Mouse (Mus musculus): Measurements from ENCODE around the gene Spic. TPM values are rescaled to one million over a fixed set of nuclear protein-coding genes. Genes with fewer than 3 reads are reported as not detected.

The Spic gene
- polyA plus RNA-seq (2015; fragmentation: Nextera tagmentation; extraction: Ambion mirVana): 0.56 and 2.1 TPM in 2 replicates

DNA sequence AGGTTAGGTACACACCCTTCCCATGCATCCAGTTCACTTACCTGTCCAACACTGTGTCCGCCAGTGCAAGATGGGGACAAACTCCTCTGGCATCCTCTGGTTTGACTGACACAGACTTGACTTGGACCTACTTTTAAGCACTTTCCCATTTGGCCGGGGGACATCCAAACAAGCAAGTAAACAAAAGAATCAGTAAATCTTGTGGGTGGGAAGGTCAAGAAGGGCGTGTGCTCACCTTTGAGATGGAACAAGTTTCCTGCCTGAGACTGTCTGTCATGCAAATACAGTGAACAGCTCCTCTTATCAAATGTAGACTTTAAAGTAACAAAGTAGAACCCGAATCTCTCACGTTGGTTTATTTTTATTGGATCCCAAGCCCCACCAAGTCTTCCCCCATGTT is at the start of gene Spic:
TSS of gene Spic (minus strand) at position 91 of the 400 bp plus-strand sequence.
- H3K4me2 ChIP-seq (ENCODE audit: low read depth, low read length): no peak within 1 kb of the TSS
- H3K4me3 ChIP-seq (ENCODE audit: low read length): no peak within 1 kb of the TSS
- no peaks in the 10 kb centered on the region for H3K4me1 ChIP-seq (ENCODE audit: control insufficient read depth, insufficient read depth, low read length)
- no peak within 1 kb of the TSS for H3K9ac ChIP-seq (ENCODE audit: low read depth, low read length)
- WGBS: 58% methylated on average over 5 of the region's 5 CpGs
- H3K9me3 ChIP-seq (ENCODE audit: control insufficient read depth, low read length): no peaks in the 10 kb centered on the region
- ATAC-seq: no peak
- H3K27me3 ChIP-seq (replicated peaks; ENCODE audit: control insufficient read depth, insufficient read depth, low read length): no peaks in the 10 kb centered on the region
- no peaks in the 10 kb centered on the region for H3K36me3 ChIP-seq (ENCODE audit: control insufficient read depth, insufficient read depth, low read length)
- no peak within 1 kb of the TSS for H3K27ac ChIP-seq (ENCODE audit: low read length)

DNA sequence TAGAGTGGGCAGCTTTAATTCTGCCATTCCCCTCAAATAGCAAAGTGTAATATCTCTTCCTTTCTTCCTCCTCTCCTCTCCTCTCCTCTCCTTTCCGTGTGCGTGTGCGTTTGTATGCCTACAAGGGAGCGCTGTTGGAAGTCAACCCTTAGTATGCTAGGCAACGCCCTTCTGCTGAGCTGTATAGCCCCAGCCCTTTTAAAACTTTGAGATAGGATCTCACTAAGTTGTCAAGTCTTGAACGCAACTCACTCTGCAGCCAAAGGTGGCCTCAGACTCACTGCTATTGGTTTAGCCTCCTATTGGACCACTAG is 47.5 kb upstream of the Spic start:
- H3K27ac ChIP-seq (ENCODE audit: low read length): no peak overlapping the region; the same call in 1 of the 2 replicates
- WGBS: 13% methylated on average over 6 of the region's 6 CpGs
- peak; percentile 51; the same call in 1 of the 2 replicates for ATAC-seq

DNA sequence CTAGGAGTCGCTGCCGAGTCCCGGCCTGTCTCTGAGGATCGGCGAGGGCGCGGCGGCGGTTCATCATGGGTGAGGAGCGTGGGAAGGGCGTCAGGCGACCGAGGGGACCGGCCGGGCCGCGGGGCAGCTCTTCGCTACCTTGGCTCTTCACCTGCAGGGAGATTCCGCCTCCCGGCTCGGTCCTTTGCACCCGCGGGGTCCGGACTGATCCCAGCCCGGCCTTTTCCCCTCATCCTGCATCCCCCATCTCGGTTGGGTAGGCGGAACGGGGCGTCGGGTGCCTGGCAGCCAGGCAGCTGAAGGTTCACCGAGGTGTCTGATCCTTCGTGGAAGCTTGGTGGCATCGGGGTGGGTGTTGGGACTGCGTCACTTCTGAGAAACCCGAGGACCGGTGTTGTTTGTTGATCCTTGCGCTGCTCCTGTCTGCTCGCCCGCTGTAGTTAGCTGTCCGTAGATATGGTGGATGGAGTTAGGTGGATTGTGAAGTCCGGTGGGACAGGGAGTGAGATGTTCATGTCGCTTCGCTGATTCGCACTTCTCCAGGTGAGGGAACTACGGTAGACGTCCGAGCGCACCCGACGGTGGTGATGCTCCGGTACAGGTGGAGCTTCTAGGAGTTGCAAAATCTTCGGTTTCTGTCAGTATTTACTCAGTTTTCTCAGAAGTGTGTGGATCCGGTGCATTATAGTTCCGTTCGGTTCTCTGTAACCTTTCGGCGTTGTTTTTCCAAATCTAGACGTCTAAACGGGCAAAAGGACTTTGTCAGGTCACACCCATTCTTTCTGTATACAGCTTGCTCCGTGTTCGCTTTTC is 46.9 kb upstream of the Spic start:
- H3K27me3 ChIP-seq (replicated peaks; ENCODE audit: control insufficient read depth, insufficient read depth, low read length): no peaks in the 10 kb centered on the region
- no peaks in the 10 kb centered on the region for H3K9me3 ChIP-seq (ENCODE audit: control insufficient read depth, low read length)
- H3K4me3 ChIP-seq (ENCODE audit: low read length): peak overlapping the region; percentile 99
- H3K9ac ChIP-seq (ENCODE audit: low read depth, low read length): peak overlapping the region; percentile 96
- WGBS: 1% methylated on average over 61 of the region's 61 CpGs
- ATAC-seq: peak; percentile 37
- H3K4me2 ChIP-seq (ENCODE audit: low read depth, low read length): peak overlapping the region; percentile 86
- H3K27ac ChIP-seq (ENCODE audit: low read length): peak overlapping the region; percentile 86
- peaks cover 10% of the 10 kb centered on the region; the same call in 1 of the 2 replicates for H3K4me1 ChIP-seq (ENCODE audit: control insufficient read depth, insufficient read depth, low read length)
- H3K36me3 ChIP-seq (ENCODE audit: control insufficient read depth, insufficient read depth, low read length): peaks cover 4% of the 10 kb centered on the region; the same call in 1 of the 2 replicates

More for the DNA sequence above, 47.5 kb upstream of the Spic start:
- peak overlapping the region; percentile 86 for H3K4me2 ChIP-seq (ENCODE audit: low read depth, low read length)
- H3K9me3 ChIP-seq (ENCODE audit: control insufficient read depth, low read length): no peaks in the 10 kb centered on the region
- peak overlapping the region; percentile 96 for H3K9ac ChIP-seq (ENCODE audit: low read depth, low read length)
- peak overlapping the region; percentile 99 for H3K4me3 ChIP-seq (ENCODE audit: low read length)
- H3K4me1 ChIP-seq (ENCODE audit: control insufficient read depth, insufficient read depth, low read length): peaks cover 10% of the 10 kb centered on the region; the same call in 1 of the 2 replicates
- H3K36me3 ChIP-seq (ENCODE audit: control insufficient read depth, insufficient read depth, low read length): peaks cover 4% of the 10 kb centered on the region; the same call in 1 of the 2 replicates
- no peaks in the 10 kb centered on the region for H3K27me3 ChIP-seq (replicated peaks; ENCODE audit: control insufficient read depth, insufficient read depth, low read length)

GRCm38 (mm10) chr10:88730571-88731495 is 46.0 kb upstream of the Spic start, which contains the start of gene Arl1:
Arl1 (plus strand) TSS chr10:88730858.
- no peaks in the 10 kb centered on the region for H3K9me3 ChIP-seq (ENCODE audit: control insufficient read depth, low read length)
- peak within 1 kb of the TSS; percentile 96 for H3K9ac ChIP-seq (ENCODE audit: low read depth, low read length)
- under 1% methylated on average over 65 of the region's 65 CpGs for WGBS

GRCm38 (mm10) chr10:88728166-88728565 is 43.4 kb upstream of the Spic start:
- Histone ChIP-seq H3K9me3 (ENCODE audit: control insufficient read depth, low read length) (no peaks in the 10 kb centered on the region), H3K4me3 (ENCODE audit: low read length) (no peak overlapping the region), H3K36me3 (ENCODE audit: control insufficient read depth, insufficient read depth, low read length) (no peaks in the 10 kb centered on the region), H3K4me1 (ENCODE audit: control insufficient read depth, insufficient read depth, low read length) (peaks cover 10% of the 10 kb centered on the region; the same call in 1 of the 2 replicates), H3K27ac (ENCODE audit: low read length) (no peak overlapping the region), H3K4me2 (ENCODE audit: low read depth, low read length) (no peak overlapping the region), H3K27me3 (replicated peaks; ENCODE audit: control insufficient read depth, insufficient read depth, low read length) (no peaks in the 10 kb centered on the region), H3K9ac (ENCODE audit: low read depth, low read length) (no peak overlapping the region)
- WGBS: 65% methylated on average over 8 of the region's 8 CpGs
- no peak for ATAC-seq

More at GRCm38 (mm10) chr10:88730571-88731495, 46.0 kb upstream of the Spic start, which contains the start of gene Arl1:
- Histone ChIP-seq H3K36me3 (ENCODE audit: control insufficient read depth, insufficient read depth, low read length) (peaks cover 4% of the 10 kb centered on the region; the same call in 1 of the 2 replicates), H3K27ac (ENCODE audit: low read length) (peak within 1 kb of the TSS; percentile 91), H3K4me1 (ENCODE audit: control insufficient read depth, insufficient read depth, low read length) (peaks cover 10% of the 10 kb centered on the region; the same call in 1 of the 2 replicates), H3K4me3 (ENCODE audit: low read length) (peak within 1 kb of the TSS; percentile 99), H3K4me2 (ENCODE audit: low read depth, low read length) (peak within 1 kb of the TSS; percentile 86), H3K27me3 (replicated peaks; ENCODE audit: control insufficient read depth, insufficient read depth, low read length) (no peaks in the 10 kb centered on the region)
- peak; percentile 96 for ATAC-seq

- Histone ChIP-seq H3K27me3 (replicated peaks; ENCODE audit: control insufficient read depth, insufficient read depth, low read length) (no peaks in the 10 kb centered on the region), H3K4me3 (ENCODE audit: low read length) (no peak overlapping the region), H3K36me3 (ENCODE audit: control insufficient read depth, insufficient read depth, low read length) (no peaks in the 10 kb centered on the region), H3K4me2 (ENCODE audit: low read depth, low read length) (no peak overlapping the region), H3K9ac (ENCODE audit: low read depth, low read length) (no peak overlapping the region), H3K9me3 (ENCODE audit: control insufficient read depth, low read length) (no peaks in the 10 kb centered on the region), H3K27ac (ENCODE audit: low read length) (no peak overlapping the region), H3K4me1 (ENCODE audit: control insufficient read depth, insufficient read depth, low read length) (0 out of 2 replicates have a peak, but pooled peaks cover 3% of the 10 kb centered on the region)
- 30% methylated on average over 1 of the region's 1 CpGs for WGBS
- ATAC-seq: no peak
Measured at GRCm38 (mm10) chr10:88727128-88727527, 42.3 kb upstream of the Spic start.

DNA sequence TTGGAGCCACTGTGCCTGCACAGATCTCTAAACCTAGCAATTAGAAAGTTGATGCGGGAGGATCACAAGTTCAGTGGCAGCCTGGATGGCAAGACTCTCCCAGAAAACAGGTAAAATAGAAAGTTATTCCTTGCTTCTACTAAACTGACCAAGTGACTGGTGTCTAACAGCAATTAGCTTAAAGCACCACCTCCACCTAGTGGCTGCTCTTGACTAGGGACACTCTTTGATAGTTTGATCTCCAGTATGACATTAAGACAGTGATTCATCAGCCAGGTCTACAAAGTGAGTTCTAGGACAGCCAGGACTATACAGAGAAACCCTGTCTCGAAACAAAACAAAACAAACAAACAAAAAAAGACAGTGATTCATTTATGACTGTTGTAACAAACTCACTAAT is 40.5 kb upstream of the Spic start:
- 47% methylated on average over 2 of the region's 2 CpGs for WGBS
- Histone ChIP-seq H3K36me3 (ENCODE audit: control insufficient read depth, insufficient read depth, low read length) (no peaks in the 10 kb centered on the region), H3K4me1 (ENCODE audit: control insufficient read depth, insufficient read depth, low read length) (0 out of 2 replicates have a peak, but pooled peaks cover 2% of the 10 kb centered on the region), H3K27ac (ENCODE audit: low read length) (no peak overlapping the region), H3K9me3 (ENCODE audit: control insufficient read depth, low read length) (no peaks in the 10 kb centered on the region), H3K27me3 (replicated peaks; ENCODE audit: control insufficient read depth, insufficient read depth, low read length) (0 out of 2 replicates have a peak, but pooled peaks cover 3% of the 10 kb centered on the region), H3K4me3 (ENCODE audit: low read length) (no peak overlapping the region), H3K9ac (ENCODE audit: low read depth, low read length) (no peak overlapping the region), H3K4me2 (ENCODE audit: low read depth, low read length) (no peak overlapping the region)
- 0 out of 2 replicates have a peak, but pooled peaks have one; percentile 48 for ATAC-seq

- Histone ChIP-seq H3K4me3 (ENCODE audit: low read length) (no peak overlapping the region), H3K27me3 (replicated peaks; ENCODE audit: control insufficient read depth, insufficient read depth, low read length) (0 out of 2 replicates have a peak, but pooled peaks cover 3% of the 10 kb centered on the region), H3K9ac (ENCODE audit: low read depth, low read length) (no peak overlapping the region), H3K4me1 (ENCODE audit: control insufficient read depth, insufficient read depth, low read length) (no peaks in the 10 kb centered on the region), H3K27ac (ENCODE audit: low read length) (no peak overlapping the region), H3K36me3 (ENCODE audit: control insufficient read depth, insufficient read depth, low read length) (no peaks in the 10 kb centered on the region), H3K9me3 (ENCODE audit: control insufficient read depth, low read length) (no peaks in the 10 kb centered on the region), H3K4me2 (ENCODE audit: low read depth, low read length) (no peak overlapping the region)
- WGBS: 49% methylated on average over 1 of the region's 1 CpGs
- ATAC-seq: no peak
Measured at GRCm38 (mm10) chr10:88719618-88720017, 34.8 kb upstream of the Spic start.

GRCm38 (mm10) chr10:88717756-88718025 is 32.9 kb upstream of the Spic start:
- Histone ChIP-seq H3K27me3 (replicated peaks; ENCODE audit: control insufficient read depth, insufficient read depth, low read length) (0 out of 2 replicates have a peak, but pooled peaks cover 3% of the 10 kb centered on the region), H3K9ac (ENCODE audit: low read depth, low read length) (no peak overlapping the region), H3K27ac (ENCODE audit: low read length) (no peak overlapping the region), H3K4me1 (ENCODE audit: control insufficient read depth, insufficient read depth, low read length) (no peaks in the 10 kb centered on the region), H3K9me3 (ENCODE audit: control insufficient read depth, low read length) (no peaks in the 10 kb centered on the region), H3K36me3 (ENCODE audit: control insufficient read depth, insufficient read depth, low read length) (no peaks in the 10 kb centered on the region), H3K4me3 (ENCODE audit: low read length) (no peak overlapping the region), H3K4me2 (ENCODE audit: low read depth, low read length) (no peak overlapping the region)
- ATAC-seq: no peak; the same call in 1 of the 2 replicates
- WGBS: 59% methylated on average over 2 of the region's 2 CpGs
